Mouse (Mus musculus) hindbrain, embryonic 12.5 days (tissue): ENCODE data around the gene Pgf. TPM values are rescaled to one million over a fixed set of nuclear protein-coding genes. Genes with fewer than 3 reads are reported as not detected.

Source experiments
- ATAC-seq: fragments of 200-750 bp; cut with Nextera tagmentation; 2 replicates; pipeline ENCODE4 v1.8.0; 2017; ENCODE audit warnings: moderate TSS enrichment; ENCODE audit not compliant: low FRiP score
- H3K27ac ChIP-seq: fragments of 300-500 bp; sonication (generic); 2 replicates; pipeline ENCODE4 v1.5.1; 2016; ENCODE audit warnings: mild to moderate bottlenecking
- H3K27me3 ChIP-seq: fragments of 300-500 bp; sonication (generic); 2 replicates; pipeline ENCODE4 v1.6.1; 2016; ENCODE audit warnings: mild to moderate bottlenecking
- H3K36me3 ChIP-seq: fragments of 300-500 bp; sonication (generic); 2 replicates; pipeline ENCODE4 v1.6.1; 2016; ENCODE audit warnings: mild to moderate bottlenecking
- H3K4me1 ChIP-seq: fragments of 300-500 bp; sonication (generic); 2 replicates; pipeline ENCODE4 v1.6.1; 2016
- H3K4me2 ChIP-seq: fragments of 300-500 bp; sonication (generic); replicated peaks from 2 replicates; pipeline ENCODE4 v1.6.1; 2016; ENCODE audit warnings: mild to moderate bottlenecking
- H3K4me3 ChIP-seq: fragments of 300-500 bp; sonication (generic); 2 replicates; pipeline ENCODE4 v1.5.1; 2016; ENCODE audit warnings: mild to moderate bottlenecking
- H3K9ac ChIP-seq: fragments of 300-500 bp; sonication (generic); 2 replicates; pipeline ENCODE4 v1.6.1; 2016; ENCODE audit warnings: mild to moderate bottlenecking, moderate library complexity
- H3K9me3 ChIP-seq: fragments of 300-500 bp; sonication (generic); replicated peaks from 2 replicates; pipeline ENCODE4 v1.6.1; 2016; ENCODE audit warnings: mild to moderate bottlenecking
- WGBS: fragments of 180-500 bp; shearing (Covaris S2); methylation state at CpG from one replicate; pipeline ENCODE4 v1.1.7; 2016; 5-methylcytosine and 5-hydroxymethylcytosine counted together
- polyA plus RNA-seq: library from polyadenylated mRNA; unstranded; fragments of >200 nt; fragmentation: Nextera tagmentation; extraction: Ambion mirVana; gene quantifications from 2 replicates; pipeline ENCODE4 v1.2.1, GENCODE M21; 2016

Pgf gene
- polyA plus RNA-seq, 1 experiment from 2014 or later = 10.6 TPM

DNA sequence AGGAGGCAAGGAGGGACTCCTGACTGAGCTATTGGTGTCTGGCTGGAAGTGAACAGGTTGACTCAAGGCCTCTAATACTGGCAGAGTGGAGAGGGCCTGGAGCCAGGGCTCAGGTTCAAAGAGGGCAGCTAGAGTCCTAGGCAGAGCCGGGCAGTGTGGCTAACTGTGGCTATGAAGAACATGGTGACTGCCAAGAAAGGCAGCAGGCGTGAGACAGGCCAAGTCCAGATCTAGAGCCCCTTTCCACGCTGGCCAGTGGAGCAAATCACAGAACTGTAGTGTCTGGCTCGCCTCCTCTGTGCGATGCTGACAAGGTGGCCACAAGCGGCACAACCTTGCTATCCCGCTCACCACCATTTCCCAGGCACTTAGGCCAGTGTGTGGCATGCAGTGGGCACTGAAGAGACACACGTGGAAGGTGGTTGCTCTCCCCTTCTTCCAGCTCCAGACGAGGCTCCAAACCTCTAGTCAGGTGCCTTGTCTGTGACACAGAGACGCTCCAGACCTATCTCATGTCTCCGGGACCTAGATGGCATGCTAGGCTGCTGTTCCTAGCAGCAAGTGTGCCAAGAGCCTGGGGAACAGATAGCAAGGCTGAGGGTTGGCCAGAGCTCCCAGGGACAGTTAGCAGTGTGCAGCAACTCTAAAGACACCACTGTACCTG lies 7.2 kb downstream of the Pgf start:
- Histone ChIP-seq H3K27ac (no peak overlapping the region), H3K9me3 (no peaks in the 10 kb centered on the region), H3K4me2 (no peak overlapping the region), H3K27me3 (peaks cover 5% of the 10 kb centered on the region; the same call in 1 of the 2 replicates), H3K4me1 (peaks cover 26% of the 10 kb centered on the region), H3K4me3 (no peak overlapping the region), H3K36me3 (peaks cover 4% of the 10 kb centered on the region; the same call in 1 of the 2 replicates), H3K9ac (no peak overlapping the region)
- WGBS = 86% methylated on average over 11 of the region's 11 CpGs
- ATAC-seq = no peak

DNA sequence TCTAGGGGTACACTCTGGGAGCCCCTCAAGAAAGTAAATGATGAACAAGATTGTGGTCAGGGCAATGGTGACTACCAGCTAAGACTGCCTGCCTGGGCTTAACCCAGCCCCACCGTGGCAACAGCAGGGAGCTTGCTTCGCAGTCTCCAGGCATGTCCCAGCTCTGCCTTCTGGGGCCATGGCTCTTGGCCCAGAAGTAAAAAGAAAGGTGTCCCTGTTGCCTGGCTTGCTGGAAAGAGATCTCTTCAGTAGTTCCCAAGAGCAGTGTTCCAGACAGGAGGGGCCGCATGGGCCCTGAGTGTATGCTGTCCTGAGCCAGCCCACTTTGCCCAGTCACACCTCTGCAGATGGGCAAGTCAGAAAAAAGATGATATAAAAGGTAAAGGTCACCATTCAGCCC lies 7.7 kb downstream of the Pgf start:
- Histone ChIP-seq H3K27ac (no peak overlapping the region), H3K4me3 (no peak overlapping the region)

DNA sequence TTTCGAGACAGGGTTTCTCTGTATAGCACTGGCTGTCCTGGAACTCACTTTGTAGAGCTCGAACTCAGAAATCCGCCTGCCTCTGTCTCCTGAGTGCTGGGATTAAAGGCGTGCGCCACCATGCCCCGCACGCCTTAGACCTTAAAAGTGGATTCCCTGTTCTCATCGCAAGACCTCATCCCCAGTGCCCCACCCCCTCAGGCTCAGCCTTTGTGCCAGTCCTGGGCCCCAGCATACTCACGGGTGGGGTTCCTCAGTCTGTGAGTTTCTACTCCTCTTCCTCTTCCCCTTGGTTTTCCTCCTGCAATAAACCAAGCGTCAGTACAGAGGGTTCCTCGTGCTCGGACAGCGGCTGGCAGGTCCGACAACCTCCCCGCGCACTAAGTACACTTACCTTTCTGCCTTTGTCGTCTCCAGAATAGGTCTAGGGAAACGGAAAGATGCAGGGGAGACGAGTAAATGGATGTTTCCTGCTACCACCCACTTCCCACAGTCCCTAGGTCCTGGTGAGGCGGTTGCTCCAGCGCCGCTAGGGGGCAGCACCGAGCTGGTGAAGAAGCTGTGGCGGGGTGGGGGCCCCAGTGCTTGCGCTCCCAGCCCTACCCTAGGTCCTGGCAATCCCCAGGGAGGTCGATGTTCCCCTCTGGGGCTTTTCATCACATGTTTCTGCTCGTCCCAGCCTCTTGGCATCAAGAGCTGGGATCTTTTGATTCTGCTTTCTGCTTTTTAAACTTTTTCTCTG lies 8.3 kb downstream of the Pgf start:
- Histone ChIP-seq H3K27ac (no peak overlapping the region), H3K4me1 (peaks cover 18% of the 10 kb centered on the region), H3K9me3 (no peaks in the 10 kb centered on the region), H3K9ac (peak overlapping the region; percentile 60), H3K4me3 (0 out of 2 replicates have a peak overlapping the region, but pooled peaks have one; percentile 13), H3K27me3 (peaks cover 3% of the 10 kb centered on the region; the same call in 1 of the 2 replicates), H3K4me2 (peak overlapping the region; percentile 42), H3K36me3 (peaks cover 4% of the 10 kb centered on the region; the same call in 1 of the 2 replicates)
- 23% methylated on average over 27 of the region's 27 CpGs for WGBS
- ATAC-seq = no peak; the same call in 1 of the 2 replicates

More for the DNA sequence above, 7.7 kb downstream of the Pgf start:
- H3K27me3 ChIP-seq = peaks cover 5% of the 10 kb centered on the region; the same call in 1 of the 2 replicates
- peaks cover 4% of the 10 kb centered on the region; the same call in 1 of the 2 replicates for H3K36me3 ChIP-seq
- peak overlapping the region; percentile 42; the same call in 1 of the 2 replicates for H3K4me2 ChIP-seq
- 56% methylated on average over 3 of the region's 3 CpGs for WGBS
- peaks cover 21% of the 10 kb centered on the region for H3K4me1 ChIP-seq
- no peak for ATAC-seq
- no peaks in the 10 kb centered on the region for H3K9me3 ChIP-seq
- H3K9ac ChIP-seq = no peak overlapping the region

DNA sequence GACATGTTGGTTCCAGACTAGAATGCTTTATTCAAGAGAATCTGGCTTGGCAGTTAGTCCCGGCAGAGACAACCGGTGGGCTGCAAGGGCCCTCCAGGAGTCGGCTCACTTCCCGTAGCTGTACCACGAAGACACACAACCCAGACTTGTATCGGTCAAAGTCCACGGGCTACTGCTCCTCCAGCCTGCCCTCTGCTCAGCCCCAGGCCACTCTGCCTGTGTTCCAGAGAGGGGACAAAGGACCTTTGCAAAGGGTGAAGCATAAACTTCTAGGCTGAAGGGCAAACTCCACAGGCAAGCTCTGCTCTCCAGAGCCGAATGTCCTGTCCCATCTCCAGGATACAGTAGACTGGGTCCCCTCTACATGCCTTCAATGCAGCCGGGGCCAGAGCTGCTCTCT lies 11.0 kb downstream of the Pgf start:
- no peak overlapping the region for H3K4me2 ChIP-seq
- no peak for ATAC-seq
- H3K4me1 ChIP-seq = peaks cover 11% of the 10 kb centered on the region
- H3K27ac ChIP-seq = no peak overlapping the region
- no peak overlapping the region for H3K4me3 ChIP-seq
- H3K9ac ChIP-seq = no peak overlapping the region
- peaks cover 4% of the 10 kb centered on the region; the same call in 1 of the 2 replicates for H3K36me3 ChIP-seq
- 87% methylated on average over 9 of the region's 9 CpGs for WGBS
- no peaks in the 10 kb centered on the region for H3K9me3 ChIP-seq
- peaks cover 3% of the 10 kb centered on the region; the same call in 1 of the 2 replicates for H3K27me3 ChIP-seq

DNA sequence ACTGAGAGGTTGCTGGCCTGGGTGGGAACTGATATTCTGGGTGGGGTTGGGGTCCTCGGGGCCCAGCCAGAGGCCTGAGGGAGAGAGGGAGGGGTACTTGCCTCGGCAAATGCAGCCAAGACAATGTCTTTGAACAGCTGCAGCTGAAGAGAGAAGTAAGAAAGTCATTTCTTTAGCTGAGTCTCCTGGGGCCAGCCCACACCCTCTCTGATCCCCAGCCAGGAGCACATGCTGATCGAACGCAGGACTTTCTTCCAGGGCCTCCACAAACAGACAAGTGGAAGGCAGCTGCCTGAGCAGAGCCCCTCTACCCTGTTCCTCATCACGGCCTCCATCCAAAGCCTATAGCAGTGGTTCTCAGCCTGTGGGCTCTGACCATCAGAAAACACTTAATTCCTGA lies 12.6 kb downstream of the Pgf start:
- Histone ChIP-seq H3K4me3 (no peak overlapping the region), H3K9me3 (no peaks in the 10 kb centered on the region), H3K9ac (no peak overlapping the region), H3K27ac (no peak overlapping the region), H3K27me3 (no peaks in the 10 kb centered on the region; the same call in 1 of the 2 replicates), H3K4me1 (peaks cover 9% of the 10 kb centered on the region), H3K36me3 (peaks cover 4% of the 10 kb centered on the region; the same call in 1 of the 2 replicates), H3K4me2 (no peak overlapping the region)
- 79% methylated on average over 5 of the region's 5 CpGs for WGBS
- no peak for ATAC-seq

DNA sequence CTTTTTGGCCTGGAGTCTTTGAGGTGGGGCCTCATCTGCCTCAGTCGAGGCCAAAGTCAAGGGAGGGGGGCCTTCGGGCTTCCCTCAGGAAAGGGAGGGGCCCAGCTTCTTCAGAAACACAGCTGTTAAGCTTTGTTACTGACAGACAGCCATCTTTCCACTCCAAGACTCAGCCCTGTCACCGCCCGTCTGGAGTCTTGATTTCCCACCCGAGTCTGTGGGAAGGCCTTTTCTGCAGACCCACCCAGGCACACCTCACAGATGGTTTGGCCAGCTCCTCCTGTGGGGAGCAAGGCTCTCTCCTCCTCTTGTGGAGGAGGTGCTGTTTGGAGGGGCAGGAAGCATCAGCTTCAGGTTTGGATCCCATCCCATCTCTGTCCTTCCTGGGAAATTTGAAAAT lies 18.0 kb downstream of the Pgf start:
- H3K36me3 ChIP-seq = no peaks in the 10 kb centered on the region
- no peaks in the 10 kb centered on the region for H3K27me3 ChIP-seq
- no peaks in the 10 kb centered on the region for H3K9me3 ChIP-seq
- WGBS = 78% methylated on average over 5 of the region's 5 CpGs
- H3K27ac ChIP-seq = no peak overlapping the region
- H3K4me1 ChIP-seq = no peaks in the 10 kb centered on the region
- no peak overlapping the region for H3K4me3 ChIP-seq
- ATAC-seq = no peak
- no peak overlapping the region for H3K9ac ChIP-seq
- H3K4me2 ChIP-seq = no peak overlapping the region

DNA sequence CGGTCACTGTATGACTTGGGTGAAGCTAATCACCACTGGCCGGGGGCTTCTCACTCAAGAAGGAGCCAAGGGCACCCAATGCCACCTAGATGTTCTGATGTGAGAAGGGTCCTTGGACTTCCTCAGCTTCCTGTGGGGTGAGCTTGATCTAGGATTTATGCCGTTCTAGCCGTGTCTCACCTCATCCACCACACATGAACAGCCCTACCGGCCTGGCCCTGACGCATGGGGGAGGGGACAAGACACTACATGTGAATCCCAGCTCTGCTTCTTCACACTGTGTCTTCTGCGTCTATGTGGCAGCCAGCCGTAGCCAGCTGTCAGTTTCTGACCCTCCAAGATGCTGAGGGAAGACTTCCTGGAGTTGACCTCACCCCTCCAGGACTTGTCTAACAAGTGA lies 18.8 kb downstream of the Pgf start:
- WGBS = 92% methylated on average over 8 of the region's 8 CpGs
- no peak overlapping the region for H3K4me2 ChIP-seq
- H3K4me1 ChIP-seq = no peaks in the 10 kb centered on the region
- no peaks in the 10 kb centered on the region for H3K36me3 ChIP-seq
- no peaks in the 10 kb centered on the region for H3K27me3 ChIP-seq
- H3K27ac ChIP-seq = no peak overlapping the region
- no peak for ATAC-seq
- H3K9me3 ChIP-seq = no peaks in the 10 kb centered on the region
- no peak overlapping the region for H3K4me3 ChIP-seq
- H3K9ac ChIP-seq = no peak overlapping the region

DNA sequence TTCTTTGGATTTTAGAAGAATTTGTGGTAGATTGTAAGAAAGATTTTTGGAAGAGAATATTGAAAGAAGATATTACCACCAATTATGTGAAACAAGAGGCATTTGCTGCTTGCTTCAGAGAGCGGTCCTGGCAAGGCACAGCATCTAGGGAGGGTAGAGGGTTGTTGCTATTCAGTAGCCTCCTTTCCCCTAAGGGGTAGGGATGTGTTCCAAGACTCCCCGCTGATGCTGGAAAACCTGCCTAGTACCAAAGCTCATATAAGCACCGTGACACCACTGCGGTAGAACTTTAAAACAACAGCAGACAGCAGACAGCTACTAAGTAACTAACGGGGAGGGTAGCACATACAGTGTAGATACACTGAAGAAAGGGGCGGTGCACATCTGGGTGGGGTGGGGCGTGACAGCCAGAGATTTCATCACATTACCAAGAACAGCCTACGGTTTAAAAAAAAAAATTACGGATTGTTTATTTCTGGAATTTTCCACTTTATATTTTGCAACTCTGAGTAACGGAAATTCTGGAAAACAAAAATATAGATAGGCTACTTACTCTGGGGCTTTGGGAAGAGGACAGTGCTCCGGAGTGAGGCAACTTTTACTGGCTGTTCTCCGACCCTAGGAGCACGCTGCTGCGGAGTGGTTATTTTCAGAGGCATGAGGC lies 19.7 kb downstream of the Pgf start:
- WGBS = 89% methylated on average over 14 of the region's 14 CpGs
- Histone ChIP-seq H3K27ac (no peak overlapping the region), H3K4me3 (no peak overlapping the region), H3K4me2 (no peak overlapping the region), H3K9ac (no peak overlapping the region), H3K4me1 (no peaks in the 10 kb centered on the region), H3K9me3 (no peaks in the 10 kb centered on the region), H3K27me3 (no peaks in the 10 kb centered on the region), H3K36me3 (no peaks in the 10 kb centered on the region)
- no peak for ATAC-seq

DNA sequence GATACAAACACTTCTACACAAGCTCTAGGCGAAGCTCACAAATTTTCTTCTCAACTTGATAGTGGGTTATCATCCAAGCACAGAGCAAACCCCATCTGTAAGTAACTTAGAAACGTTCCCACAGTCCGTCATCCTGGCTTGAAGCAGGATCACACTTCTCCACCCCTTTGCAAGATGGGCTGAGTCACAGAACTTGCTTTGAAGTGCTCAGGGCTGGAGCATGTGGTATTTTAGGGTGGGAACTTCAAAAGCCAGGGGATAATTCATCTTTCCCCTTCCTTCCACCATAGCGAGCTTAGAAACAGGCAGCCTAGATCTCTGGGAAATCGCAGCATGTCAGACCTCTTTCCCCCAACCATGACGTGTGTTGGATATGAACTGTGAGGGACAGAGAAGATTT lies 21.3 kb downstream of the Pgf start:
- Histone ChIP-seq H3K9ac (no peak overlapping the region), H3K9me3 (no peaks in the 10 kb centered on the region), H3K4me1 (peaks cover 1% of the 10 kb centered on the region), H3K4me2 (no peak overlapping the region), H3K4me3 (no peak overlapping the region), H3K36me3 (no peaks in the 10 kb centered on the region), H3K27me3 (peaks cover 4% of the 10 kb centered on the region; the same call in 1 of the 2 replicates), H3K27ac (no peak overlapping the region)
- ATAC-seq = no peak
- 63% methylated on average over 6 of the region's 6 CpGs for WGBS

DNA sequence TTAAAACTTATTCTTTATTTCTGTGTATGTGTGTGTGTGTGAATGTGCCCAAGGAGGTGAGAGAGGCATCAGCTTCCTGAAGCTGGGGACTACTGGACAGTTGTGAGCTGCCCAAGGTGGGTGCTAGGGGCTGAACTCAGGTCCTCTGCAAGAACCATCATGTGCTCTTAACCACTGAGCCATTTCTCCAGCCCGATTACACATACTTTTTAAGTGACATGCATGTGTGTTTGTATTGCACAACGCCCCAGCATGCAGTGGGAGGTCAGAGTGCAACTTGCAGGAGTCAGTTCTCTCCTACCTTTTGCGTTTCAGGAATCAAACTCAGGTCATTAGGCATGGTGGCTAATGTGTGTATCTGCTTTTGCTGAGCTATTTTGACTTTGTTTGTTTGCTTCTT lies 24.6 kb downstream of the Pgf start:
- peaks cover 15% of the 10 kb centered on the region for H3K4me1 ChIP-seq
- no peak overlapping the region for H3K4me3 ChIP-seq
- no peak for ATAC-seq
- H3K9ac ChIP-seq = no peak overlapping the region
- H3K27me3 ChIP-seq = peaks cover 19% of the 10 kb centered on the region
- 73% methylated on average over 3 of the region's 3 CpGs for WGBS
- H3K9me3 ChIP-seq = no peaks in the 10 kb centered on the region
- no peak overlapping the region for H3K4me2 ChIP-seq
- H3K27ac ChIP-seq = no peak overlapping the region
- no peaks in the 10 kb centered on the region for H3K36me3 ChIP-seq

DNA sequence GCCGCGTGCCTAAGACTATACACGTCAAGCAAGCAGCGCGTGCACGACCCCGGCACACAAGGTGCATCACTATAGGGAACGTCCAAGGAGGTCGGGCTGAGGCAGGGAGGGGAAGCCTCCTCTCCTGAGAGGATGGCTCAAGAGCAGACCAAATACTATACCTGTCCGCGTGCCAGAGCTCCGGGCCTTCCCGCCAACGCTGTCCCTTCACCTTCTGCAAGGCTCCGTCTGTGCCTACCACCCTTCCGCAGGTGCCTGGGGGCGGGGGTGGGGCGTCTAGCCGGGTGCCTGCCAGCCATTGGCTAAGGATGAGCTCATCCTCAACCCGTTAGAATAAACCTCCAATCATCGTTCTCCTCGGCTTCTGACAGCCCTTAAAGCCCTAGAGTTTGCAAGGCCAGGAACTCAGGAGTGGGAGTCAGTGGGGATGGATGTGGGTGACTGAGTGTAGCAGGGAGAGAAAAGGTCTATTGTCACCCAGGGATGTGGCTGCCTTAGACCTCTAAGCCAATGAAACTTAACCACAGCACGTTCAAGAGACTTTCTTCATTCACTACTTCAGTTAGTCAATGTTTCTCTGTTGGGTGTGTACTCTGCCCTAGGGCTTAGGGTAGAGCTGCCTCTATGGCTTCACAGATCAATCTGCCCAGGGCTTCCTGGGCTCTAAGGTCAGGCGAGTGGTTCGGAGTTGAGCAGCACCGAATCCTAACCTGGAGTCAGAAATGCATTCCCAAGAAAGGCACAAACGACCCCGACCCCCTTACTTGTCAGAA lies 26.4 kb downstream of the Pgf start, which contains the start of gene Rps6kl1:
TSS of gene Rps6kl1 (minus strand) at position 263 of the 773 bp plus-strand sequence.
- Histone ChIP-seq H3K4me3 (peak within 1 kb of the TSS; percentile 42), H3K9me3 (no peaks in the 10 kb centered on the region), H3K4me2 (peak within 1 kb of the TSS; percentile 62), H3K36me3 (peaks cover 3% of the 10 kb centered on the region; the same call in 1 of the 2 replicates), H3K27ac (0 out of 2 replicates have a peak within 1 kb of the TSS, but pooled peaks have one; percentile 2), H3K4me1 (peaks cover 23% of the 10 kb centered on the region), H3K27me3 (peaks cover 19% of the 10 kb centered on the region), H3K9ac (peak within 1 kb of the TSS; percentile 61)
- 16% methylated on average over 28 of the region's 28 CpGs for WGBS
- peak; percentile 93 for ATAC-seq
